Mouse (Mus musculus): ENCODE measurements around the gene Mvb12a. TPM values are rescaled to one million over a fixed set of nuclear protein-coding genes. Genes with fewer than 3 reads are reported as not detected.

Mvb12a gene
- polyA plus RNA-seq, 1 experiment = 136 TPM

GRCm38 (mm10) chr8:71554644-71555043 is 11.9 kb downstream of the Mvb12a start:
- Histone ChIP-seq H3K4me3 (ENCODE audit: insufficient read depth, low read depth, low read length) (no peak overlapping the region), H3K27me3 (replicated peaks; ENCODE audit: control insufficient read depth, insufficient read depth, low read length) (no peaks in the 10 kb centered on the region), H3K4me1 (ENCODE audit: control insufficient read depth, insufficient read depth, low read length) (no peaks in the 10 kb centered on the region), H3K36me3 (ENCODE audit: control insufficient read depth, insufficient read depth, low read length) (no peaks in the 10 kb centered on the region), H3K27ac (ENCODE audit: insufficient read depth, low read depth, low read length) (no peak overlapping the region)
- 86% methylated on average over 2 of the region's 2 CpGs for WGBS
- no peak for DNase-seq
- TF ChIP-seq POLR2A (IDR thresholded peaks at IDR 0.05; ENCODE audit: low read depth, low read length) (no peak), CTCF (conservative IDR thresholded peaks at IDR 0.05; ENCODE audit: insufficient read depth, insufficient read length, low read depth, low read length) (no peak)

- no peak for DNase-seq
- H3K27ac ChIP-seq (ENCODE audit: insufficient read depth, low read depth, low read length) = 0 out of 2 replicates have a peak within 1 kb of the TSS, but pooled peaks have one; percentile 15
- H3K4me1 ChIP-seq (ENCODE audit: control insufficient read depth, insufficient read depth, low read length) = peaks cover 2% of the 10 kb centered on the region; the same call in 1 of the 2 replicates
- no peaks in the 10 kb centered on the region for H3K36me3 ChIP-seq (ENCODE audit: control insufficient read depth, insufficient read depth, low read length)
- WGBS = 6% methylated on average over 70 of the region's 70 CpGs
- H3K4me3 ChIP-seq (ENCODE audit: insufficient read depth, low read depth, low read length) = peak within 1 kb of the TSS; percentile 62
- H3K27me3 ChIP-seq (replicated peaks; ENCODE audit: control insufficient read depth, insufficient read depth, low read length) = no peaks in the 10 kb centered on the region
- no peak for TF ChIP-seq POLR2A (IDR thresholded peaks at IDR 0.05; ENCODE audit: low read depth, low read length)
- no peak for TF ChIP-seq CTCF (conservative IDR thresholded peaks at IDR 0.05; ENCODE audit: insufficient read depth, insufficient read length, low read depth, low read length)
Measured at GRCm38 (mm10) chr8:71558071-71558957, 15.6 kb downstream of the Mvb12a start, which contains the start of gene Tmem221. TSS of gene Tmem221 (minus strand) at chr8:71558871.

GRCm38 (mm10) chr8:71558958-71559690 is 16.4 kb downstream of the Mvb12a start:
- Histone ChIP-seq H3K27ac (ENCODE audit: insufficient read depth, low read depth, low read length) (0 out of 2 replicates have a peak overlapping the region, but pooled peaks have one; percentile 6), H3K36me3 (ENCODE audit: control insufficient read depth, insufficient read depth, low read length) (no peaks in the 10 kb centered on the region), H3K4me1 (ENCODE audit: control insufficient read depth, insufficient read depth, low read length) (peaks cover 2% of the 10 kb centered on the region; the same call in 1 of the 2 replicates), H3K27me3 (replicated peaks; ENCODE audit: control insufficient read depth, insufficient read depth, low read length) (no peaks in the 10 kb centered on the region), H3K4me3 (ENCODE audit: insufficient read depth, low read depth, low read length) (peak overlapping the region; percentile 62)
- peak; percentile 88 for DNase-seq
- TF ChIP-seq POLR2A (IDR thresholded peaks at IDR 0.05; ENCODE audit: low read depth, low read length) (no peak), CTCF (conservative IDR thresholded peaks at IDR 0.05; ENCODE audit: insufficient read depth, insufficient read length, low read depth, low read length) (no peak)
- 5% methylated on average over 24 of the region's 24 CpGs for WGBS

- Histone ChIP-seq H3K27me3 (replicated peaks; ENCODE audit: control insufficient read depth, insufficient read depth, low read length) (no peaks in the 10 kb centered on the region), H3K4me3 (ENCODE audit: insufficient read depth, low read depth, low read length) (no peak overlapping the region), H3K27ac (ENCODE audit: insufficient read depth, low read depth, low read length) (no peak overlapping the region), H3K36me3 (ENCODE audit: control insufficient read depth, insufficient read depth, low read length) (no peaks in the 10 kb centered on the region), H3K4me1 (ENCODE audit: control insufficient read depth, insufficient read depth, low read length) (peaks cover 2% of the 10 kb centered on the region; the same call in 1 of the 2 replicates)
- TF ChIP-seq POLR2A (IDR thresholded peaks at IDR 0.05; ENCODE audit: low read depth, low read length) = no peak
- DNase-seq = no peak
- WGBS = 85% methylated on average over 3 of the region's 3 CpGs
Measured at GRCm38 (mm10) chr8:71560071-71560470, 17.3 kb downstream of the Mvb12a start.

- no peak for DNase-seq
- TF ChIP-seq POLR2A (IDR thresholded peaks at IDR 0.05; ENCODE audit: low read depth, low read length) = no peak
- TF ChIP-seq CTCF (conservative IDR thresholded peaks at IDR 0.05; ENCODE audit: insufficient read depth, insufficient read length, low read depth, low read length) = no peak
- Histone ChIP-seq H3K4me1 (ENCODE audit: control insufficient read depth, insufficient read depth, low read length) (peaks cover 2% of the 10 kb centered on the region; the same call in 1 of the 2 replicates), H3K4me3 (ENCODE audit: insufficient read depth, low read depth, low read length) (no peak overlapping the region), H3K36me3 (ENCODE audit: control insufficient read depth, insufficient read depth, low read length) (no peaks in the 10 kb centered on the region), H3K27ac (ENCODE audit: insufficient read depth, low read depth, low read length) (no peak overlapping the region), H3K27me3 (replicated peaks; ENCODE audit: control insufficient read depth, insufficient read depth, low read length) (no peaks in the 10 kb centered on the region)
- 91% methylated on average over 5 of the region's 5 CpGs for WGBS
Measured at GRCm38 (mm10) chr8:71560765-71561164, 18.0 kb downstream of the Mvb12a start.

GRCm38 (mm10) chr8:71561401-71561800 is 18.7 kb downstream of the Mvb12a start:
- WGBS = 9% methylated on average over 15 of the region's 15 CpGs
- Histone ChIP-seq H3K4me3 (ENCODE audit: insufficient read depth, low read depth, low read length) (no peak overlapping the region), H3K27ac (ENCODE audit: insufficient read depth, low read depth, low read length) (no peak overlapping the region), H3K36me3 (ENCODE audit: control insufficient read depth, insufficient read depth, low read length) (no peaks in the 10 kb centered on the region), H3K4me1 (ENCODE audit: control insufficient read depth, insufficient read depth, low read length) (peaks cover 2% of the 10 kb centered on the region; the same call in 1 of the 2 replicates), H3K27me3 (replicated peaks; ENCODE audit: control insufficient read depth, insufficient read depth, low read length) (no peaks in the 10 kb centered on the region)
- no peak for TF ChIP-seq POLR2A (IDR thresholded peaks at IDR 0.05; ENCODE audit: low read depth, low read length)
- peak; percentile 98 for TF ChIP-seq CTCF (conservative IDR thresholded peaks at IDR 0.05; ENCODE audit: insufficient read depth, insufficient read length, low read depth, low read length)
- DNase-seq = peak; percentile 72

GRCm38 (mm10) chr8:71562751-71563150 is 20.0 kb downstream of the Mvb12a start:
- H3K4me1 ChIP-seq (ENCODE audit: control insufficient read depth, insufficient read depth, low read length) = peaks cover 8% of the 10 kb centered on the region; the same call in 1 of the 2 replicates
- H3K27ac ChIP-seq (ENCODE audit: insufficient read depth, low read depth, low read length) = no peak overlapping the region
- H3K27me3 ChIP-seq (replicated peaks; ENCODE audit: control insufficient read depth, insufficient read depth, low read length) = no peaks in the 10 kb centered on the region
- 2% methylated on average over 33 of the region's 33 CpGs for WGBS
- no peak for TF ChIP-seq POLR2A (IDR thresholded peaks at IDR 0.05; ENCODE audit: low read depth, low read length)
- TF ChIP-seq CTCF (conservative IDR thresholded peaks at IDR 0.05; ENCODE audit: insufficient read depth, insufficient read length, low read depth, low read length) = peak; percentile 73
- H3K4me3 ChIP-seq (ENCODE audit: insufficient read depth, low read depth, low read length) = no peak overlapping the region
- no peaks in the 10 kb centered on the region for H3K36me3 ChIP-seq (ENCODE audit: control insufficient read depth, insufficient read depth, low read length)
- DNase-seq = peak; percentile 82
